In genomic region chr6:92891535-92891934, GRCm38 (mm10) we compare ENCODE assay signal across 28 mouse cellular contexts. TPM values are rescaled to one million over a fixed set of nuclear protein-coding genes. Genes with fewer than 3 reads are reported as not detected.
A peak's percentile ranks its signal among the peaks of the same experiment; 100 is the strongest.
DNase-seq lines count a peak whose midpoint lies in the region; ATAC-seq and TF ChIP-seq lines count a peak whose summit lies in the region.
"Had no signal": no experiment of that assay in that cellular context is flagged by ENCODE, and none has a peak within 500 bp of the region (broad histone marks: within the 10 kb centered on the region; RNA-seq: fewer than 3 reads in every experiment).

No protein-coding gene starts in this region.

- no peak overlapping the region for H3K4me3 ChIP-seq in midbrain, embryonic 11.5 days (ENCODE audit: low read depth, low read length)
- no peak overlapping the region for H3K4me3 ChIP-seq in midbrain, postnatal 0 days (ENCODE audit: low read depth, low read length)
- no peak overlapping the region for H3K4me3 ChIP-seq in embryonic facial prominence, embryonic 11.5 days (ENCODE audit: low read depth, low read length)
- H3K4me3 ChIP-seq: embryonic facial prominence, embryonic 13.5 days; embryonic facial prominence, embryonic 15.5 days; erythroblast, embryonic 14.5 days; forebrain, embryonic 10.5 days; forebrain, embryonic 12.5 days had no signal

- no peak for ATAC-seq in midbrain, embryonic 11.5 days (ENCODE audit: low FRiP score)
- ATAC-seq in midbrain, postnatal 0 days (ENCODE audit: low FRiP score), result no peak
- no peak for ATAC-seq in embryonic facial prominence, embryonic 11.5 days (replicated peaks; ENCODE audit: insufficient number of reproducible peaks, low FRiP score, low TSS enrichment, low read depth)
- ATAC-seq: forebrain, embryonic 14.5 days; forebrain, embryonic 16.5 days had no signal

- H3K4me2 ChIP-seq in midbrain, embryonic 11.5 days, result no peak overlapping the region
- no peak overlapping the region for H3K4me2 ChIP-seq in midbrain, postnatal 0 days (ENCODE audit: low read depth, low read length, poor library complexity, severe bottlenecking)
- no peak overlapping the region for H3K4me2 ChIP-seq in embryonic facial prominence, embryonic 11.5 days (ENCODE audit: low read depth, low read length)
- H3K4me2 ChIP-seq: embryonic facial prominence, embryonic 13.5 days; embryonic facial prominence, embryonic 15.5 days; forebrain, embryonic 12.5 days had no signal

- no peaks in the 10 kb centered on the region; the same call in 1 of the 2 replicates for H3K27me3 ChIP-seq in midbrain, embryonic 11.5 days (ENCODE audit: control insufficient read depth, insufficient read depth, low read length)
- H3K27me3 ChIP-seq in midbrain, postnatal 0 days (ENCODE audit: insufficient read depth, low read length), result no peaks in the 10 kb centered on the region
- H3K27me3 ChIP-seq in embryonic facial prominence, embryonic 11.5 days (ENCODE audit: control insufficient read depth, insufficient read depth, low read length), result no peaks in the 10 kb centered on the region
- H3K27me3 ChIP-seq: embryonic facial prominence, embryonic 13.5 days; embryonic facial prominence, embryonic 15.5 days; forebrain, embryonic 12.5 days had no signal

- no peaks in the 10 kb centered on the region for H3K9me3 ChIP-seq in midbrain, embryonic 11.5 days (ENCODE audit: control insufficient read depth, low read length)
- H3K9me3 ChIP-seq in midbrain, postnatal 0 days (ENCODE audit: low read length), result no peaks in the 10 kb centered on the region
- no peaks in the 10 kb centered on the region for H3K9me3 ChIP-seq in embryonic facial prominence, embryonic 11.5 days (replicated peaks; ENCODE audit: control insufficient read depth, low read length)
- H3K9me3 ChIP-seq: embryonic facial prominence, embryonic 13.5 days; embryonic facial prominence, embryonic 15.5 days; forebrain, embryonic 10.5 days; forebrain, embryonic 12.5 days had no signal

- no peaks in the 10 kb centered on the region for H3K4me1 ChIP-seq in midbrain, embryonic 11.5 days (ENCODE audit: control insufficient read depth, insufficient read depth, low read length)
- H3K4me1 ChIP-seq in midbrain, postnatal 0 days (ENCODE audit: insufficient read depth, low read length), result no peaks in the 10 kb centered on the region
- H3K4me1 ChIP-seq in embryonic facial prominence, embryonic 11.5 days (ENCODE audit: control insufficient read depth, insufficient read depth, low read length), result peaks cover 3% of the 10 kb centered on the region; the same call in 1 of the 2 replicates
- H3K4me1 ChIP-seq: embryonic facial prominence, embryonic 15.5 days; forebrain, embryonic 12.5 days had no signal

- WGBS in midbrain, embryonic 11.5 days, result 81% methylated on average over 1 of the region's 1 CpGs
- 79% methylated on average over 1 of the region's 1 CpGs for WGBS in midbrain, postnatal 0 days
- WGBS in embryonic facial prominence, embryonic 11.5 days, result 34% methylated on average over 1 of the region's 1 CpGs

- no peak overlapping the region for H3K9ac ChIP-seq in midbrain, embryonic 11.5 days (ENCODE audit: low read length)
- H3K9ac ChIP-seq in midbrain, postnatal 0 days (replicated peaks; ENCODE audit: low read length, poor library complexity, severe bottlenecking), result no peak overlapping the region
- no peak overlapping the region for H3K9ac ChIP-seq in embryonic facial prominence, embryonic 11.5 days (replicated peaks; ENCODE audit: low read length)
- H3K9ac ChIP-seq: embryonic facial prominence, embryonic 13.5 days; embryonic facial prominence, embryonic 15.5 days; forebrain, embryonic 12.5 days had no signal

- no peak for TF ChIP-seq CTCF in midbrain, postnatal 0 days (IDR thresholded peaks at IDR 0.05)

- DNase-seq in embryo, embryonic 11 days, result peak; percentile 42
- no peak for DNase-seq in embryo, embryonic 10 days (ENCODE audit: low spot score)
- peak; percentile 62 for DNase-seq in midbrain, embryonic 11.5 days (ENCODE audit: low spot score, missing footprints)
- DNase-seq in midbrain, postnatal 0 days (ENCODE audit: low spot score), result no peak
- DNase-seq in embryonic facial prominence, embryonic 11.5 days (ENCODE audit: low spot score), result peak; percentile 47
- DNase-seq in mesoderm, embryonic 11.5 days (ENCODE audit: low read depth, low spot score), result peak; percentile 26
- no peak for DNase-seq in neural tube, embryonic 10.5 days (ENCODE audit: extremely low spot score, low spot score)
- DNase-seq in lung, postnatal 10 days, result no peak
- DNase-seq: adrenal gland, adult 2 months; adrenal gland, postnatal 10 days; adrenal gland, postnatal 25 days; cerebellum, adult 11 months; cerebellum, adult 18-20 months; cerebellum, adult 8-10 months; cerebellum, adult 9-11 months; cerebellum, postnatal 14 days; cerebellum, postnatal 36 days had no signal

- no peaks in the 10 kb centered on the region for H3K36me3 ChIP-seq in midbrain, embryonic 11.5 days (ENCODE audit: control insufficient read depth, insufficient read depth, low read length)
- 0 out of 2 replicates have a peak, but pooled peaks cover 2% of the 10 kb centered on the region for H3K36me3 ChIP-seq in midbrain, postnatal 0 days (ENCODE audit: insufficient read depth, low read length)
- no peaks in the 10 kb centered on the region for H3K36me3 ChIP-seq in embryonic facial prominence, embryonic 11.5 days (replicated peaks; ENCODE audit: control insufficient read depth, insufficient read depth, low read depth, low read length)
- H3K36me3 ChIP-seq: forebrain, embryonic 12.5 days had no signal

- no peak overlapping the region for H3K27ac ChIP-seq in midbrain, embryonic 11.5 days (ENCODE audit: low read depth, low read length)
- no peak overlapping the region for H3K27ac ChIP-seq in midbrain, postnatal 0 days (ENCODE audit: low read depth, low read length)
- no peak overlapping the region for H3K27ac ChIP-seq in embryonic facial prominence, embryonic 11.5 days (replicated peaks; ENCODE audit: low read depth, low read length)
- H3K27ac ChIP-seq: embryonic facial prominence, embryonic 13.5 days; embryonic facial prominence, embryonic 15.5 days; forebrain, embryonic 10.5 days; forebrain, embryonic 12.5 days had no signal

RNA-seq across cellular contexts. Expression of gene Gm15737, which starts 22.4 kb away (rescaled TPM):
- polyA plus RNA-seq in midbrain, embryonic 11.5 days (2014; fragmentation: Nextera tagmentation; extraction: Ambion mirVana), result not detected in 2 replicates
- total RNA-seq in midbrain, postnatal 0 days (2014; rRNA removed), result not detected in 2 replicates
- polyA plus RNA-seq in midbrain, postnatal 0 days (2015; fragmentation: Nextera tagmentation; extraction: Ambion mirVana), result not detected in 2 replicates
- polyA plus RNA-seq in embryonic facial prominence, embryonic 11.5 days (2014; fragmentation: Nextera tagmentation; extraction: Ambion mirVana), result 0.07 TPM in 1 of 2 replicates, not detected in the other
- total RNA-seq: adrenal gland, postnatal 10 days; adrenal gland, postnatal 25 days; common myeloid progenitor, adult 5-6 weeks; MEL had no signal
- polyA plus RNA-seq: brain, embryonic 14.5 days; C2C12; embryonic facial prominence, embryonic 13.5 days; erythroblast, embryonic 14.5 days; forebrain, embryonic 12.5 days; forebrain, embryonic 14.5 days; forebrain, embryonic 16.5 days had no signal

RNA-seq across cellular contexts. Expression of gene Adamts9, which starts 51.8 kb away (rescaled TPM):
- 1.1 TPM in 2 replicates for polyA plus RNA-seq in midbrain, embryonic 11.5 days (2014; fragmentation: Nextera tagmentation; extraction: Ambion mirVana)
- total RNA-seq in midbrain, postnatal 0 days (2014; rRNA removed), result 8.3 and 9.4 TPM in 2 replicates
- 0.81 and 2.0 TPM in 2 replicates for polyA plus RNA-seq in midbrain, postnatal 0 days (2015; fragmentation: Nextera tagmentation; extraction: Ambion mirVana)
- 3.8 and 4.9 TPM in 2 replicates for polyA plus RNA-seq in embryonic facial prominence, embryonic 11.5 days (2014; fragmentation: Nextera tagmentation; extraction: Ambion mirVana)
- total RNA-seq: common myeloid progenitor, adult 5-6 weeks; MEL had no signal
- polyA plus RNA-seq: erythroblast, embryonic 14.5 days had no signal

Comparison
In these comparisons a context has a peak if more than half of its experiments do, and no peak if none do; other contexts are left out.
1. DNase-seq: peak in embryo, embryonic 11 days (single experiment), midbrain, embryonic 11.5 days (single experiment), embryonic facial prominence, embryonic 11.5 days (single experiment) and mesoderm, embryonic 11.5 days (single experiment); none in embryo, embryonic 10 days (single experiment), midbrain, postnatal 0 days (single experiment), neural tube, embryonic 10.5 days (single experiment) and lung, postnatal 10 days (single experiment).